Mouse (Mus musculus) liver, postnatal 0 days (tissue): Measurements from ENCODE around the gene Ube4a. TPM values are rescaled to one million over a fixed set of nuclear protein-coding genes. Genes with fewer than 3 reads are reported as not detected.
A peak's percentile ranks its signal among the peaks of the same experiment; 100 is the strongest.

Experiments
- ATAC-seq: fragments of 200-750 bp; cut with Nextera tagmentation; 2 replicates; pipeline ENCODE4 v1.8.0; 2017; ENCODE audit warnings: mild to moderate bottlenecking, moderate library complexity
- DNase-seq: peaks from one replicate; pipeline ENCODE4 v3.0.0-alpha.2; 2016
- H3K27ac ChIP-seq: fragments of 300-500 bp; sonication (generic); 2 replicates; pipeline ENCODE4 v1.5.1; 2014; ENCODE audit warnings: antibody characterized with exemption, moderate library complexity, mild to moderate bottlenecking, low read depth
- H3K27me3 ChIP-seq: fragments of 300-500 bp; sonication (generic); 2 replicates; pipeline ENCODE4 v1.6.1; 2014; ENCODE audit warnings: low read length, control low read depth, mixed read lengths; ENCODE audit not compliant: insufficient read depth
- H3K36me3 ChIP-seq: fragments of 300-500 bp; sonication (generic); replicated peaks from 2 replicates; pipeline ENCODE4 v1.6.1; 2014; ENCODE audit warnings: mild to moderate bottlenecking, control low read depth, low read length, moderate library complexity, mixed read lengths; ENCODE audit not compliant: insufficient read depth
- H3K4me1 ChIP-seq: fragments of 300-500 bp; sonication (generic); 2 replicates; pipeline ENCODE4 v1.6.1; 2014; ENCODE audit warnings: antibody characterized with exemption, mild to moderate bottlenecking, control low read depth; ENCODE audit not compliant: insufficient read depth
- H3K4me2 ChIP-seq: fragments of 300-500 bp; sonication (generic); 2 replicates; pipeline ENCODE4 v1.6.1; 2014; ENCODE audit warnings: low read depth, mild to moderate bottlenecking, low read length, moderate library complexity, mixed read lengths
- H3K4me3 ChIP-seq: fragments of 300-500 bp; sonication (generic); 2 replicates; pipeline ENCODE4 v1.5.1; 2014; ENCODE audit warnings: low read depth, low read length
- H3K9ac ChIP-seq: fragments of 300-500 bp; sonication (generic); replicated peaks from 2 replicates; pipeline ENCODE4 v1.6.1; 2014; ENCODE audit warnings: mild to moderate bottlenecking, moderate library complexity
- H3K9me3 ChIP-seq: fragments of 300-500 bp; sonication (generic); 2 replicates; pipeline ENCODE4 v1.6.1; 2016; ENCODE audit warnings: mild to moderate bottlenecking, control low read depth, low read length, mixed read lengths
- CTCF ChIP-seq: sonication (generic); IDR thresholded peaks from 2 replicates; pipeline ENCODE4 v1.5.1; 2016; ENCODE audit warnings: antibody characterized with exemption, low read depth
- EP300 ChIP-seq: IDR thresholded peaks from 2 replicates; pipeline ENCODE4 v1.6.1; 2016; ENCODE audit warnings: antibody characterized with exemption, low read depth, mild to moderate bottlenecking
- WGBS: fragments of 180-500 bp; shearing (Covaris S2); extraction: QIAGEN DNeasy Blood & Tissue Kit; methylation state at CpG from one replicate; pipeline ENCODE4 v1.1.7; 2014; ENCODE audit not compliant: insufficient replicate concordance; 5-methylcytosine and 5-hydroxymethylcytosine counted together
- polyA plus RNA-seq: library from polyadenylated mRNA; unstranded; fragments of >200 nt; fragmentation: Nextera tagmentation; extraction: Ambion mirVana; gene quantifications from 2 replicates; pipeline ENCODE4 v1.2.1, GENCODE M21; 2015

The Ube4a gene
- polyA plus RNA-seq, 1 experiment from 2014 or later: 7.5 TPM

GRCm38 (mm10) chr9:44947836-44948235 lies 17.6 kb downstream of the Ube4a start:
- Histone ChIP-seq H3K4me3 (no peak overlapping the region), H3K4me1 (no peaks in the 10 kb centered on the region), H3K36me3 (peaks cover 86% of the 10 kb centered on the region), H3K27ac (no peak overlapping the region), H3K9me3 (no peaks in the 10 kb centered on the region), H3K9ac (no peak overlapping the region), H3K27me3 (no peaks in the 10 kb centered on the region), H3K4me2 (no peak overlapping the region)
- no peak for TF ChIP-seq EP300
- no peak for TF ChIP-seq CTCF
- WGBS: 86% methylated on average over 5 of the region's 5 CpGs
- DNase-seq (no peak), ATAC-seq (no peak)

- no peaks in the 10 kb centered on the region for H3K4me1 ChIP-seq
- DNase-seq (no peak), ATAC-seq (no peak)
- H3K9ac ChIP-seq: no peak overlapping the region
- TF ChIP-seq CTCF (no peak), EP300 (no peak)
- no peaks in the 10 kb centered on the region for H3K9me3 ChIP-seq
- no peak overlapping the region for H3K27ac ChIP-seq
- H3K4me3 ChIP-seq: no peak overlapping the region
- H3K36me3 ChIP-seq: peaks cover 80% of the 10 kb centered on the region
- no peak overlapping the region for H3K4me2 ChIP-seq
- no peaks in the 10 kb centered on the region for H3K27me3 ChIP-seq
- WGBS: 88% methylated on average over 7 of the region's 7 CpGs
These were observed 19.2 kb downstream of the Ube4a start for GRCm38 (mm10) chr9:44946185-44946695.

- Histone ChIP-seq H3K4me3 (no peak overlapping the region), H3K4me2 (no peak overlapping the region), H3K4me1 (no peaks in the 10 kb centered on the region), H3K9me3 (no peaks in the 10 kb centered on the region), H3K9ac (no peak overlapping the region), H3K27ac (no peak overlapping the region), H3K27me3 (no peaks in the 10 kb centered on the region), H3K36me3 (peaks cover 86% of the 10 kb centered on the region)
- 87% methylated on average over 4 of the region's 4 CpGs for WGBS
- no peak for TF ChIP-seq EP300
- no peak for ATAC-seq
- DNase-seq: no peak
These were observed 23.0 kb downstream of the Ube4a start for GRCm38 (mm10) chr9:44942421-44942820.

GRCm38 (mm10) chr9:44941756-44942155 lies 23.6 kb downstream of the Ube4a start:
- H3K4me2 ChIP-seq: no peak overlapping the region
- no peak overlapping the region for H3K27ac ChIP-seq
- no peak for DNase-seq
- no peak overlapping the region for H3K4me3 ChIP-seq
- H3K9me3 ChIP-seq: no peaks in the 10 kb centered on the region
- no peaks in the 10 kb centered on the region for H3K4me1 ChIP-seq
- H3K27me3 ChIP-seq: no peaks in the 10 kb centered on the region
- H3K9ac ChIP-seq: no peak overlapping the region
- 81% methylated on average over 4 of the region's 4 CpGs for WGBS
- H3K36me3 ChIP-seq: peaks cover 86% of the 10 kb centered on the region
- TF ChIP-seq EP300 (no peak), CTCF (no peak)
- ATAC-seq: no peak

GRCm38 (mm10) chr9:44921543-44921942 lies 43.9 kb downstream of the Ube4a start:
- DNase-seq (no peak), ATAC-seq (no peak)
- Histone ChIP-seq H3K4me1 (0 out of 2 replicates have a peak, but pooled peaks cover 13% of the 10 kb centered on the region), H3K9ac (no peak overlapping the region; the same call in 1 of the 2 replicates), H3K27ac (peak overlapping the region; percentile 97), H3K4me3 (peak overlapping the region; percentile 98), H3K27me3 (no peaks in the 10 kb centered on the region), H3K36me3 (0 out of 2 replicates have a peak, but pooled peaks cover 2% of the 10 kb centered on the region), H3K4me2 (peak overlapping the region; percentile 80), H3K9me3 (no peaks in the 10 kb centered on the region)
- 79% methylated on average over 2 of the region's 2 CpGs for WGBS
- no peak for TF ChIP-seq EP300
- no peak for TF ChIP-seq CTCF

- Histone ChIP-seq H3K4me1 (0 out of 2 replicates have a peak, but pooled peaks cover 13% of the 10 kb centered on the region), H3K9me3 (no peaks in the 10 kb centered on the region), H3K36me3 (0 out of 2 replicates have a peak, but pooled peaks cover 2% of the 10 kb centered on the region), H3K4me3 (peak overlapping the region; percentile 98), H3K9ac (peak overlapping the region; percentile 99), H3K4me2 (peak overlapping the region; percentile 80), H3K27me3 (no peaks in the 10 kb centered on the region), H3K27ac (peak overlapping the region; percentile 97)
- DNase-seq: no peak
- TF ChIP-seq EP300 (no peak), CTCF (no peak)
- WGBS: under 1% methylated on average over 8 of the region's 8 CpGs
- ATAC-seq: peak; percentile 81
These were observed 44.3 kb downstream of the Ube4a start for GRCm38 (mm10) chr9:44921123-44921468.
